Mouse (Mus musculus) megakaryocyte, embryonic 14.5 days (primary cell): ENCODE results near the gene Kif22. TPM values are rescaled to one million over a fixed set of nuclear protein-coding genes. Genes with fewer than 3 reads are reported as not detected.
A peak's percentile ranks its signal among the peaks of the same experiment; 100 is the strongest.

ENCODE experiments used
- H3K27me3 ChIP-seq: replicated peaks from 2 replicates; pipeline ENCODE3; 2012; ENCODE audit warnings: inconsistent platforms
- H3K36me3 ChIP-seq: replicated peaks from 2 replicates; pipeline ENCODE3; 2012; ENCODE audit warnings: low read length, inconsistent platforms, mixed read lengths
- H3K4me1 ChIP-seq: 2 replicates; pipeline ENCODE4 v1.6.1; 2012; ENCODE audit warnings: inconsistent platforms
- H3K4me3 ChIP-seq: replicated peaks from 2 replicates; pipeline ENCODE3; 2012; ENCODE audit warnings: moderate library complexity, mild to moderate bottlenecking, inconsistent platforms
- H3K9me3 ChIP-seq: 2 replicates; pipeline ENCODE4 v1.6.1; 2012; ENCODE audit warnings: inconsistent platforms
- FLI1 ChIP-seq: IDR thresholded peaks from 2 replicates; pipeline ENCODE4 v1.6.1; 2012; ENCODE audit warnings: low read length, inconsistent platforms, mixed read lengths
- GATA1 ChIP-seq: IDR thresholded peaks from 3 replicates; pipeline ENCODE4 v1.6.1; 2012; ENCODE audit warnings: mixed read lengths, low read length, inconsistent platforms, borderline replicate concordance
- polyA plus RNA-seq: library from polyadenylated mRNA; stranded (reverse); fragments of >175 nt; gene quantifications from 2 replicates; pipeline ENCODE4 v1.2.3, GENCODE M21; 2012; ENCODE audit warnings: low replicate concordance; ENCODE audit not compliant: insufficient read depth

Gene Kif22
- polyA plus RNA-seq, 1 experiment = 18.0 TPM

- peaks cover 54% of the 10 kb centered on the region for H3K4me1 ChIP-seq
- H3K27me3 ChIP-seq = no peaks in the 10 kb centered on the region
- H3K36me3 ChIP-seq = no peaks in the 10 kb centered on the region
- no peak overlapping the region for H3K4me3 ChIP-seq
- TF ChIP-seq FLI1 (no peak), GATA1 (no peak)
- H3K9me3 ChIP-seq = no peaks in the 10 kb centered on the region
Measured at GRCm38 (mm10) chr7:127082995-127083394, 40.7 kb upstream of the Kif22 start.

GRCm38 (mm10) chr7:127082271-127082670 is 40.0 kb upstream of the Kif22 start:
- Histone ChIP-seq H3K27me3 (no peaks in the 10 kb centered on the region), H3K36me3 (no peaks in the 10 kb centered on the region), H3K4me1 (peaks cover 55% of the 10 kb centered on the region), H3K9me3 (no peaks in the 10 kb centered on the region), H3K4me3 (no peak overlapping the region)
- no peak for TF ChIP-seq GATA1
- TF ChIP-seq FLI1 = no peak

GRCm38 (mm10) chr7:127080045-127080444 is 37.8 kb upstream of the Kif22 start:
- Histone ChIP-seq H3K27me3 (no peaks in the 10 kb centered on the region), H3K9me3 (peaks cover 4% of the 10 kb centered on the region; the same call in 1 of the 2 replicates), H3K4me1 (peaks cover 61% of the 10 kb centered on the region), H3K4me3 (peak overlapping the region; percentile 42), H3K36me3 (no peaks in the 10 kb centered on the region)
- TF ChIP-seq GATA1 = no peak
- no peak for TF ChIP-seq FLI1

- Histone ChIP-seq H3K4me1 (peaks cover 46% of the 10 kb centered on the region), H3K36me3 (no peaks in the 10 kb centered on the region), H3K9me3 (peaks cover 6% of the 10 kb centered on the region; the same call in 1 of the 2 replicates), H3K27me3 (peaks cover 5% of the 10 kb centered on the region), H3K4me3 (no peak overlapping the region)
- no peak for TF ChIP-seq FLI1
- no peak for TF ChIP-seq GATA1
Measured at GRCm38 (mm10) chr7:127077692-127078091, 35.4 kb upstream of the Kif22 start.

- Histone ChIP-seq H3K36me3 (no peaks in the 10 kb centered on the region), H3K27me3 (peaks cover 9% of the 10 kb centered on the region)
- TF ChIP-seq GATA1 (no peak), FLI1 (no peak)
Measured at GRCm38 (mm10) chr7:127076188-127076587, 33.9 kb upstream of the Kif22 start.

GRCm38 (mm10) chr7:127073221-127073620 is 30.9 kb upstream of the Kif22 start:
- peaks cover 27% of the 10 kb centered on the region for H3K4me1 ChIP-seq
- H3K9me3 ChIP-seq = peaks cover 6% of the 10 kb centered on the region; the same call in 1 of the 2 replicates

More at GRCm38 (mm10) chr7:127076188-127076587, 33.9 kb upstream of the Kif22 start:
- Histone ChIP-seq H3K4me3 (no peak overlapping the region), H3K9me3 (peaks cover 6% of the 10 kb centered on the region; the same call in 1 of the 2 replicates), H3K4me1 (peaks cover 46% of the 10 kb centered on the region)

GRCm38 (mm10) chr7:127070871-127071413 is 28.7 kb upstream of the Kif22 start:
- Histone ChIP-seq H3K4me1 (peaks cover 12% of the 10 kb centered on the region), H3K36me3 (no peaks in the 10 kb centered on the region), H3K4me3 (no peak overlapping the region), H3K9me3 (peaks cover 7% of the 10 kb centered on the region), H3K27me3 (peaks cover 22% of the 10 kb centered on the region)
- no peak for TF ChIP-seq GATA1
- TF ChIP-seq FLI1 = no peak

More at GRCm38 (mm10) chr7:127073221-127073620, 30.9 kb upstream of the Kif22 start:
- H3K4me3 ChIP-seq = no peak overlapping the region
- TF ChIP-seq GATA1 = no peak
- TF ChIP-seq FLI1 = no peak
- no peaks in the 10 kb centered on the region for H3K36me3 ChIP-seq
- peaks cover 15% of the 10 kb centered on the region for H3K27me3 ChIP-seq

GRCm38 (mm10) chr7:127066317-127066716 is 24.0 kb upstream of the Kif22 start:
- H3K4me1 ChIP-seq = peaks cover 3% of the 10 kb centered on the region
- H3K27me3 ChIP-seq = peaks cover 23% of the 10 kb centered on the region
- TF ChIP-seq FLI1 (no peak), GATA1 (no peak)
- H3K36me3 ChIP-seq = no peaks in the 10 kb centered on the region
- H3K4me3 ChIP-seq = no peak overlapping the region
- H3K9me3 ChIP-seq = peaks cover 13% of the 10 kb centered on the region

- Histone ChIP-seq H3K4me3 (no peak overlapping the region), H3K9me3 (peaks cover 13% of the 10 kb centered on the region), H3K36me3 (no peaks in the 10 kb centered on the region), H3K4me1 (peaks cover 3% of the 10 kb centered on the region; the same call in 1 of the 2 replicates), H3K27me3 (peaks cover 23% of the 10 kb centered on the region)
- TF ChIP-seq GATA1 (no peak), FLI1 (no peak)
Measured at GRCm38 (mm10) chr7:127065538-127065937, 23.3 kb upstream of the Kif22 start.

- Histone ChIP-seq H3K36me3 (no peaks in the 10 kb centered on the region), H3K9me3 (peaks cover 7% of the 10 kb centered on the region; the same call in 1 of the 2 replicates), H3K4me3 (no peak overlapping the region), H3K4me1 (peaks cover 15% of the 10 kb centered on the region; the same call in 1 of the 2 replicates), H3K27me3 (peaks cover 64% of the 10 kb centered on the region)
- TF ChIP-seq FLI1 (no peak), GATA1 (no peak)
Measured at GRCm38 (mm10) chr7:127055026-127055585, 12.8 kb upstream of the Kif22 start.

GRCm38 (mm10) chr7:127031244-127031643 is 11.0 kb downstream of the Kif22 start:
- peak overlapping the region; percentile 67 for H3K4me3 ChIP-seq
- TF ChIP-seq GATA1 = no peak
- no peak for TF ChIP-seq FLI1
- H3K36me3 ChIP-seq = peaks cover 81% of the 10 kb centered on the region
- H3K27me3 ChIP-seq = no peaks in the 10 kb centered on the region
- H3K4me1 ChIP-seq = peaks cover 52% of the 10 kb centered on the region
- H3K9me3 ChIP-seq = no peaks in the 10 kb centered on the region
